Mouse (Mus musculus): ENCODE data around the gene Asap3.

DNA sequence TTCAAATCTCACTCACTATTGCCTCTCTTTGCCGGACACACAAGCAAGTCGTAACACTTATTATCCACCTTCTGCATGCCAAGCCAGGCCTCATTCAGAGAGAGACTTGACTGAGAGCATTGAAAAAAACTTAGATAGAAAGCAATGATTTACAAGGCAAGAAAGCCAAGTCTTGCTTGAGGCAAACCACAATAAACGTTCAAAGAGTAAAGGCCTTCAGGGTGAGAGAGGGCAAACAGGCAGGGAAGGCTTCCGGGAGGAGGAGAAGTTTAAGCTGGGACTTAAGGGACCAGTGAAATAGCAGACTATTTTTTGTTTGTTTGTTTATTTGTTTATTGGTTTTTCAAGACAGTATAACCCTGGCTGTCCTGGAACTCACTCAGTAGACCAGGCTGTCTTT lies 35.8 kb upstream of the Asap3 start:
- no peak for TF ChIP-seq POLR2A (IDR thresholded peaks at IDR 0.05; ENCODE audit: borderline replicate concordance, insufficient read depth, low read length)
- no peak for TF ChIP-seq CTCF (IDR thresholded peaks at IDR 0.05; ENCODE audit: borderline replicate concordance, insufficient read depth, low read depth, low read length)
